Mouse (Mus musculus) adrenal gland, postnatal 25 days (tissue): ENCODE measurements around the gene Terf2. TPM values are rescaled to one million over a fixed set of nuclear protein-coding genes. Genes with fewer than 3 reads are reported as not detected.

ENCODE experiments used
- DNase-seq: peaks from one replicate; pipeline ENCODE4 v3.0.0; 2021; ENCODE audit warnings: mixed read lengths
- long read RNA-seq: library from polyadenylated mRNA; stranded (forward); transcript quantifications from one replicate; pipeline ENCODE4 v2.0.0, GENCODE M21; 2021
- total RNA-seq: library from RNA; stranded (reverse); gene quantifications from 2 replicates; pipeline ENCODE4 v1.2.3, GENCODE M21; 2021

Terf2 gene
- total RNA-seq = 30.2 and 31.2 TPM in 2 replicates
- long read RNA-seq, partial matches to known transcripts = 1 of 10 reads
- long read RNA-seq, other reads (novel, unspliced or antisense) = 7 of 10 reads

- peak; percentile 94 for DNase-seq
Measured at GRCm38 (mm10) chr8:107096366-107097036, at the start of gene Terf2. TSS of gene Terf2 (minus strand) at chr8:107096547.

DNA sequence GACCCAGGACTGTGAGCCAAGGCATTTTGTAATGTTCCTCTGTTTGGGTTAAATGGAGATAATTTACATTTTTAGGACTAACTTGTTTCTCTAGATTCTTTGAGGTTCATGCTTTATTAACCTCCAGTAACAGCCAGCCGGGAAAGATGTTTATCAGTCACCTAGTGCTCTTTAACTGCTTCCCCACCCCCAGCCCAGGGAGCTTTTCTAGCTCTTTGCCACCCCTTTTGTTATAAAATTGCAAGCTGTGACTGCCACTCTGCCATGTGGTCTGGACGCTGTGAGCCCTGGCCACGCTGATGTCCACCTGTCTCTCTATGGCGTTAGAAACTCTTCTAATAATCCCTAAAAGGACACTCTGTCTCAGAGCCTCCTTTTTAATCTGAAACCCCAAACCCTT is 47.2 kb upstream of the Terf2 start:
- DNase-seq = no peak

- no peak for DNase-seq
Measured at GRCm38 (mm10) chr8:107142539-107142938, 46.2 kb upstream of the Terf2 start.

DNA sequence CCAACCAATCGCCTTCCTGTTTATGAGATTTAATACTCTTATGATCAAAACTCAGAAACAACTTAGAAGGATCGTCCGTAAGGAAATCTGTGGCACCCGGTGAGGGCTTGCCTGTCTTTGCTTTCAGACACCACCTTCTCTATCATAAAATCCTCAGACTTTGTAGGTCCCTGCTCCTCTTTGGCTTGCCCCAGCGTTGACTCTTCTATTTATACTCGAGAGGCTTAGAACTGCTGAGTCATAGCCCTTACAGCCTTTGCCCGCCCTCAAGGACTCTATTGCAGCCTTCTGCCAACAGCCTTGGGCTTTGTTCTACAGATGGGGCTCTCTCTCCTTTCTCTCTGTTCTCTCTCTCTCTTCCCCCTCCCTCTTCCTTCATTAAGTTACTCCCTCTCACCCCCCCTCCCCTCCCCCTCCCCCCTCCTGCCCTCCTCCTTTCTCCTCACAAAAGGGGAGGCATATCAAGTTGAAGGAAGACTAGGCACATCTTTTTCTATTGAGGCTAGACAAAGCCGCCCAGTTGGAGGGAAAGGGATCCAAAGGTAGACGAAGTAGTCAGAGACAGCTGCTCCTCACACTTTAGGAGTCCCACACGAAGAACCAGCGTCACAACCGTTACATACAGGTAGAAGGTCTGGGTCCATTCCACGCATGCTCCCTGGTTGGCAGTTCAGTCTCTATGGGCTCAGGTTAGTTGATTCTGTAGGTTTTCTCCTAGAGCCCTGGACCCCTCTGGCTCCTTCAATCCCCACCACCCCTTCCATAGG is 43.5 kb upstream of the Terf2 start:
- peak; percentile 53 for DNase-seq

GRCm38 (mm10) chr8:107138338-107138737 is 42.0 kb upstream of the Terf2 start:
- no peak for DNase-seq

GRCm38 (mm10) chr8:107137591-107137990 is 41.2 kb upstream of the Terf2 start:
- DNase-seq = no peak

DNA sequence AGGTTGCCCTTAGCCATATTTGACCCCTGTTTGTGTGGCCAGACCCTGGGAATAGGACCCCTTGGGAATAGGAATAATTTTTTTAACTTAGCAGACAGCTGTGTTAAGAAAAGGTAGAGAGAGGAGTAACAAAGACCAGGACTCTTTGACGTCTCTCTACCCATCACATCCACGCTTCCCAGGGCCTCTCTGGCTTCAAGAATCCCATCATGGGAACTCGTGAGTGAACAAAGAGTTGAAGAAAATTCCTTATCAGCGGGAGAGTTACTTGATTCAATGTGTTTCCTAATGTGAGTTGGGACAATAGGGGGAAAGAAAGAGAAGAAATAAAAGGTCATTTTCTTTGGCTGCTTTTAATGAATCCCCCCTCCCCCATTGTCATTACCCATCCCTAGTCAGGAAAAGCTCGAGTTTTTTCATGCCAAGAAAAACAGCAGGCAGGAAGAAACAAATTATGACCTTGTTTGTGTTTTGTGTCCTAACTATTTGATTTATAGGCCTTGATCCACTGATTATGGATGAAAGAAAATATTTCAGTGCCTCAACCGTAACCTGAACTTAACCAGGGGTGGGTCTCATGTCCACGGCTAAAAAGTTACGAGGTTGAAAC is 39.8 kb upstream of the Terf2 start:
- DNase-seq = no peak

- peak; percentile 42 for DNase-seq
Measured at GRCm38 (mm10) chr8:107133881-107134280, 37.5 kb upstream of the Terf2 start.

DNA sequence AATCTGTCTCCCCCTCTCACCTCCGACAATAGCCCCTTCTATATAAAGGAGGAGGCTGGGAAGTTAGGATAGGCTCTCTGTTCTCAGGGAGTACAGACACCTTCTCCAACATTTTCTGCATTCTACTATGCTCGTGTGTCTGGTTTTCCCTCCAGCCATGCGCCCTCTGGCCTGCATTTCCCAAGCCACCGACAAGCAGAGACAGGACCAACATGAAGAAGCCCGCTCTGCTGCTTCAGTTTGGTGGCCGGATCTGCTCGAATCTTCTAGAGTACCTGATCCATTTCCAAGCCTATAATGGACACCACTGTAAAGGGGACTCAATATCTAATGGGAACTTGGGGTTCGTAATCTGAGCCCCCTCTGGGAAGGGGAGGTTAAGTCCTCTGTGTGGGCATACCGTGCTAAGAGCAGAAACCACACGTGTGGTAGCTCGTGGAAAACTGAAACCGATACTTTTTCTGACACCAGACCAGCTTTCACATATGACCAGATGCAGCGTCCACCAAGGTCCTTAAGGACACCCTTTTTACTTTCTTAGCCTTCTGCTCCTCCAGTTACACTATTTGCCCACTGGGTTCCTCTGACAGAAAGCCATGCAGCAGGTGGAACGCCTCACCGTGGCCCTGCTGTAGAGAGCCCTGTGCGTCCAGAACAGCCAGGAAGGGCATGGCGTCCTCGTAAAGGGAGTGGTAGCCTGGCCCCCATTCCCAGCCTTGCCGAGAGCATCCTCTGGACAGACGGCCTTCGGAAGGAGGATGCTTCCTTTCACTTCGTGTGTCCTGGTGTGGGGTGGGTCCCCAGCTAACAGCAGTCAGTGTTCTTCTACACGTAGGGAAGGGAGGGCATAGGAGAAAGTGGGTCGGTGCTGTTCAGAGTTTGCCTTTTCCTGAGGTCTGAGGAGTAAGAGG is 36.5 kb upstream of the Terf2 start:
- no peak for DNase-seq

DNA sequence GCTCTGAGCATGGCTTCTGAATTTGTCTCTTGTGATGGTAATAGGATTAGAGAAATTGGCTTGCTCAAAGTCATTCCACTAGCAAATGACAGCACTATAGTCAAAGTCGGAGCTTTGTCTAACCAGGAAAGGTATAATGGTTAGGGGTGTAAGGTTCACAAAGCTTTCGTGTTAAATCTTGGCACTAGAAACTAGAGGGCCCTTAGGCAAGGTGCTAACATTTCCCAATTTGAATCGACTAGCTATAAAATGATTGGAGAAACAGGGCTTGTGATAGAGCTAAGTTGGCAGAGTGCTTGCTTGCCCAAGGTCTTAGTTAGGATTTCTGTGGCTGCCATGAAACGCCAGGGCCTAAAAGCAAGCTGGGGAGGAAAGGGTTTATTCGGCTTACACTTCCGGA is 33.7 kb upstream of the Terf2 start:
- DNase-seq = no peak

DNA sequence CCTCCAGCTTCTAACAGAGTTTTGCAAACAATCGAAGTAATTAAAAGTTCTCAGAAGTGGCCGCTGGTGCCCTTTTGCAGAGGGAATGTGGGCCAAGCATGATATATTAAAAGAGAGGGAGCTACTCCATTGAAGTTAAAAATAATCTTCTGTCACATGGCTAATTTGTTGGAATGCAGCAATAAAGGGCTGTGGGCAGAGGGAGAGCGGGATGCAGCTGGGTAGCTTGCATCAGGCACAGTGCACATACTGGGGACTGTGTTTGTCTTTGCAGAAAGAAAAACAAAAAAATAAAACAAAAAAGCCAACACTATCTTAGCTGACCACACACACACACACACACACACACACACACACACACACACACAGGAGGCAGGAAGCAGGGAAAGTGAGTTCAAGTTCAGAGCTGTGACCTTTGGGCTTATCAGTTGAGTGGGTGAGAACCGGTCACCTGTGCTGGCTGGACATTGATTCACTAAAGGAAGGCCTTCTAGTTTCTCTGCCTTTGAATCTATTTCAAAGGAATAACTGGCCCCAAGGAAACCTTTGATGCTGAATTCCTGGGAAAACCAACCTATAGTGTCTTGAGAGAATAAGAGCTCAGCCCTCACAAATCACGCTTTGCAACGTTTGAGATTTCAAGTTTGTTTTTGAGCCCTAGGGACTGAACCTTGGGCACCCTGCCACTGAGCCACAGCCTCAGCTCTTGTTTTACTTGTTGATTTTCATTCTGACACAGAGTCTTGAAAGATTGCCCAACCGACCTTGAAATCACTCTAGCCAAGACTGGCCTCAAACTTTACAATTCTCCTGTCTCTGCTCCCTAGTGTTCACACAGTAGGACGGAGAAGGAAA is 33.1 kb upstream of the Terf2 start:
- DNase-seq = peak; percentile 85

GRCm38 (mm10) chr8:107124343-107124742 is 28.0 kb upstream of the Terf2 start:
- DNase-seq = no peak

- DNase-seq = no peak
Measured at GRCm38 (mm10) chr8:107123063-107123614, 26.8 kb upstream of the Terf2 start.

DNA sequence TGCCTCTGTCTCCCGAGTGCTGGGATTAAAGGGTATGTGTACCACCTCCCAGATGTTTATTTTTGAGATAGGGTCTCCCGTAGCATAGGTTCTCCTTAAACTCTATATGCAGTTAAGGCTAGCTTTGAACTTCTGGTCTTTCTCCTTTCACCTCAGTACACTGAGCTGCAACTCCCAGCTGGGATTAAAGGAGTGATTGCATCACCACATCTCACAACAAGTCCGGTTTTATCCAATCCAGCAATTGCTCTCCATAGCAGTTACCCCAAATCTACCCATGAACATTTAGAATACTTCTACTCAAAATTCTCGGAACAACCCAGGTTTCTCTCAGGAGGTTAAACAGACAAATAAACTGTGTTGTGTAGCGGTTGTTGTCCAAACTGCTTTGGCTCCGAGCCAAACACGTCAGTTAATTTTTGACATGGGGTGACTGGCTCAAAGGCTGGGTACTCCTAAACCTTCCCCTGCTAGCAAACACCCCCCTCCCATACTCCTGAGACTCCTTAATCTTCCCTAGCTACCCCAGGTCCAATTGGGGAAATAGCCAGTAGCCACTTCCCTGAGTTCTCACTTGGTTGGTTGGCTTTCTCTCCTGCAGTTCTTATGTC is 25.4 kb upstream of the Terf2 start:
- DNase-seq = no peak

DNA sequence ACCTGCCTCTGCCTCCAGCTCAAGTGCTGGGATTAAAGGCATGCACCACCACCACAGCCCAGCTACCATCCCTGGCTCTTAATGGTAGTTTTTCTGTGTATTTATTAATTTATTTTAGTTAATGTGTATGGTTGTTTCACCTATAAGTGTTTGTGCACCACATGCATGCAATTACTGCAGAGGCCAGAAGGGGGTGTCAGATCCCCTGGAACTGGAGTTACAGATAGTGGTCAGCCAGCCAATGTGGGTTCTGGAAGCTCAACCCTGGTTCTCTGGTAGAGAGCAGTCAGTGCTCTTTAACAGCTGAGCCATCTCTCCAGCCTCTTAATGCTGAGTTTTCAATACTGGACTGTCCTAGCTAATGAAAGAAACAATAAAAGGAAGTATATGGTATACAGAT is 24.5 kb upstream of the Terf2 start:
- no peak for DNase-seq

- DNase-seq = no peak
Measured at GRCm38 (mm10) chr8:107119412-107119811, 23.1 kb upstream of the Terf2 start.

GRCm38 (mm10) chr8:107118803-107119233 is 22.5 kb upstream of the Terf2 start:
- DNase-seq = peak; percentile 27

GRCm38 (mm10) chr8:107117019-107117418 is 20.7 kb upstream of the Terf2 start:
- DNase-seq = no peak

DNA sequence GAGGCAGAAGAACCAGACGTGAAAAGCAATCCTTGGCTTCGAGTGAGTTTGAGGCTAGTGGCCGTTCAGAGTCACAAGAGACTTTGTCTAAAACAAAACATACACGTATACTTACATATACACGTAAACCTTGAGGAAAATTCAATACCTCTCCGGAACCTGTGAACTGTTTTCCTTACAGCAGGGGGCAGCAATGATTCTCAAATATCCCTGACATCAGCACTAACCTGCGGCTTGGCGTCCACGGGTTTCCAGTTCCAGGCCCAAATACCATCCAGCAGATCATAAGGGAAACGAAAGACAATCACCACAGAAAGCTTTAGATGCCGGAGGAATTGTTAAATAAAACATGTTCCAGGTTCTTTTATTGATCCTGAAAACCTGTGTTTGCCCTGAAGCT is 19.7 kb upstream of the Terf2 start:
- peak; percentile 77 for DNase-seq

DNA sequence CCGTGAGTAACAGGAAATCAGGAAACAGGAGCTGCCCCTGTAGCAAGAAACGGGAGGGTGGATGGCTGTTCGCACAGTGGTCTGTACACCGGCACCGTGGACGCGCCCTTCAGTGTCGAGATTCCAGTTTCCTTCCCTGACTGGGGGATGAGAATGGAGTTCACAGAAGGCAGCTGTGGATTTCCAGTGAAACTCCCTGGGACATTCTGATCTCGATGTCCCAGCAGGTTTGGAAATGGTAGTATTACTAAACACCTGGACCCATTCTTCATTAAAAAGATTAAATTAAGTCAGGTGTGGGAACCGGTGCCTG is 18.6 kb upstream of the Terf2 start:
- DNase-seq = no peak
